Mouse (Mus musculus) liver, embryonic 14.5 days (tissue): ENCODE data around the gene Arhgef12.
"Not testable (repeated sequence)": the region's sequence is repeated elsewhere in the genome, so short reads cannot be mapped to it uniquely, and the experiment has no call there.

Experiments used
- CTCF ChIP-seq: IDR thresholded peaks from 2 replicates; pipeline ENCODE4 v1.5.1; 2016; ENCODE audit warnings: antibody characterized with exemption, low read depth, control low read depth
- EP300 ChIP-seq: IDR thresholded peaks from 2 replicates; pipeline ENCODE4 v1.6.1; 2016; ENCODE audit warnings: antibody characterized with exemption, low read depth

DNA sequence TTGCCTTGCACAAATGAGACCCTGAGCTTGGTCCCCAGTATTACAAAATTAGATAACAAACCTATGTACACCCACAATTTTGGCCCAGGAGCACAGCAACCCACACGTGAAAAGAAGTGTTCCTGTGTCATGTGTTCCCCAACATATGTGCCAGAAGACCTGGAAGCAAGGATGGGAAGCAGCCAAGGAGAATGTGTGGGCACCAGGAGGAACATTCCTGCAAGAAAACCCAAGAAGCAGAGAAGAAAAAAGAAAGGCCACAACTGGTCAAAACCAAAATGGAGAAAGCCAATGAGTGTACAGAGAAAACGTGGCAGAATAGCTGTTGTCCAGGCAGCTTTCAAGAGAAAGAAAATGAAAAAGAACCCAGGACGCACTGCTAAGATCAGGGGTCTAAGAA is 142.2 kb downstream of the Arhgef12 start:
- TF ChIP-seq CTCF, EP300: not testable (repeated sequence)
